Mouse (Mus musculus) left cerebral cortex, postnatal 36 days (tissue): ENCODE results near the gene Unc93b1. TPM values are rescaled to one million over a fixed set of nuclear protein-coding genes. Genes with fewer than 3 reads are reported as not detected.

Source experiments
- total RNA-seq, 2 experiments: library from RNA; stranded (reverse); gene quantifications; 2 replicates each; pipeline ENCODE4 v1.2.3; 2021

Gene Unc93b1
- total RNA-seq, 2 experiments from 2014 or later, result 16.2 to 16.5 TPM

Other genes with a start within 250 kb of the Unc93b1 start
- gene Lrp5, start 248.6 kb upstream of the Unc93b1 start, total RNA-seq, result 1 to 10 TPM; 9.1 to 9.2 TPM
- gene 1810055G02Rik, start 226.9 kb upstream of the Unc93b1 start, total RNA-seq, result 10 to 100 TPM; 32.7 to 33.5 TPM
- 10 to 100 TPM; 44.1 to 63.0 TPM for gene Kmt5b, start 167.8 kb upstream of the Unc93b1 start, total RNA-seq
- 100 to 1,000 TPM in 1 of 2 experiments, 10 to 100 TPM in 1; 66.7 to 108 TPM for gene Chka, start 83.4 kb upstream of the Unc93b1 start, total RNA-seq
- gene Tcirg1, start 28.1 kb upstream of the Unc93b1 start, total RNA-seq, result 10 to 100 TPM; 15.7 to 19.6 TPM
- 100 to 1,000 TPM; 137 to 152 TPM for gene Ndufs8, start 22.4 kb upstream of the Unc93b1 start, total RNA-seq
- 1 to 10 TPM; 2.6 to 3.8 TPM for gene Aldh3b1, start 5.4 kb upstream of the Unc93b1 start, total RNA-seq
- under 1 TPM in 1 of 2 experiments, not detected in 1; 0.27 TPM for gene Aldh3b3, start 23.5 kb downstream of the Unc93b1 start, total RNA-seq
- gene Aldh3b2, start 37.1 kb downstream of the Unc93b1 start, total RNA-seq, result 1 to 10 TPM; 1.0 to 1.4 TPM
- 1 to 10 TPM; 2.0 to 2.7 TPM for gene Acy3, start 51.4 kb downstream of the Unc93b1 start, total RNA-seq
- gene Tbx10, start 57.6 kb downstream of the Unc93b1 start, total RNA-seq, result not detected
- gene Nudt8, start 65.4 kb downstream of the Unc93b1 start, total RNA-seq, result 10 to 100 TPM in 1 of 2 experiments, 1 to 10 TPM in 1; 8.8 to 13.3 TPM
- 1 to 10 TPM; 1.2 to 1.8 TPM for gene Gm49405, start 65.4 kb downstream of the Unc93b1 start, total RNA-seq
- gene Doc2g, start 68.1 kb downstream of the Unc93b1 start, total RNA-seq, result 1 to 10 TPM; 2.7 to 6.8 TPM
- 100 to 1,000 TPM; 226 to 259 TPM for gene Ndufv1, start 77.6 kb downstream of the Unc93b1 start, total RNA-seq
- 100 to 1,000 TPM; 301 to 332 TPM for gene Gstp1, start 102.8 kb downstream of the Unc93b1 start, total RNA-seq
- gene Gstp2, start 110.8 kb downstream of the Unc93b1 start, total RNA-seq, result 10 to 100 TPM; 33.9 to 45.2 TPM
- not detected for gene Gstp3, start 124.4 kb downstream of the Unc93b1 start, total RNA-seq
- not detected for gene Cabp2, start 146.4 kb downstream of the Unc93b1 start, total RNA-seq
- gene Cdk2ap2, start 162.0 kb downstream of the Unc93b1 start, total RNA-seq, result 10 to 100 TPM; 28.8 to 34.1 TPM
- 100 to 1,000 TPM; 202 to 203 TPM for gene Pitpnm1, start 164.8 kb downstream of the Unc93b1 start, total RNA-seq
- gene Aip, start 190.7 kb downstream of the Unc93b1 start, total RNA-seq, result 100 to 1,000 TPM; 106 to 133 TPM
- gene Gpr152, start 204.6 kb downstream of the Unc93b1 start, total RNA-seq, result not detected
- gene Cabp4, start 208.8 kb downstream of the Unc93b1 start, total RNA-seq, result not detected
- 10 to 100 TPM; 75.7 to 81.1 TPM for gene Coro1b, start 213.4 kb downstream of the Unc93b1 start, total RNA-seq
- gene Ptprcap, start 218.4 kb downstream of the Unc93b1 start, total RNA-seq, result 1 to 10 TPM; 1.3 to 1.8 TPM
- 10 to 100 TPM; 27.8 to 43.1 TPM for gene Rps6kb2, start 228.2 kb downstream of the Unc93b1 start, total RNA-seq
- 1 to 10 TPM; 5.5 to 7.8 TPM for gene Carns1, start 240.3 kb downstream of the Unc93b1 start, total RNA-seq